Mouse (Mus musculus) CH12.LX (cell line): ENCODE data around the gene Lbhd1.

Source experiments
- CTCF ChIP-seq, 2 experiments: IDR thresholded peaks in 1 of 2; conservative IDR thresholded peaks in 1 of 2; 2 replicates each; pipeline ENCODE4 v1.5.1; 2011 to 2012; ENCODE audit warnings: low read depth in 2 of 2, low read length in 2 of 2, improper control_type of control experiment in 1 of 2, inconsistent platforms in 1 of 2, mild to moderate bottlenecking in 1 of 2, moderate library complexity in 1 of 2
- EP300 ChIP-seq: IDR thresholded peaks from 2 replicates; pipeline ENCODE4 v1.6.1; 2011; ENCODE audit warnings: low read length, improper control_type of control experiment
- JUN ChIP-seq: IDR thresholded peaks from 2 replicates; pipeline ENCODE4 v1.6.1; 2011; ENCODE audit warnings: low read depth, mild to moderate bottlenecking, low read length, improper control_type of control experiment, moderate library complexity; ENCODE audit not compliant: insufficient read depth
- MAFK ChIP-seq: IDR thresholded peaks from 2 replicates; pipeline ENCODE4 v1.6.1; 2011; ENCODE audit warnings: low read length, improper control_type of control experiment; ENCODE audit not compliant: insufficient replicate concordance
- MEF2A ChIP-seq: IDR thresholded peaks from 2 replicates; pipeline ENCODE4 v1.6.1; 2014; ENCODE audit warnings: low read depth, mild to moderate bottlenecking, inconsistent platforms, low read length, improper control_type of control experiment, borderline replicate concordance
- POLR2A ChIP-seq: IDR thresholded peaks from 2 replicates; pipeline ENCODE4 v1.6.1; 2011; ENCODE audit warnings: low read depth, mild to moderate bottlenecking, improper control_type of control experiment, low read length
- SIN3A ChIP-seq: IDR thresholded peaks from 2 replicates; pipeline ENCODE4 v1.6.1; 2012; ENCODE audit warnings: low read length, improper control_type of control experiment, inconsistent platforms
- ZMIZ1 ChIP-seq: IDR thresholded peaks from 2 replicates; pipeline ENCODE4 v1.6.1; 2012; ENCODE audit warnings: low read depth, mild to moderate bottlenecking, inconsistent platforms, low read length, improper control_type of control experiment

DNA sequence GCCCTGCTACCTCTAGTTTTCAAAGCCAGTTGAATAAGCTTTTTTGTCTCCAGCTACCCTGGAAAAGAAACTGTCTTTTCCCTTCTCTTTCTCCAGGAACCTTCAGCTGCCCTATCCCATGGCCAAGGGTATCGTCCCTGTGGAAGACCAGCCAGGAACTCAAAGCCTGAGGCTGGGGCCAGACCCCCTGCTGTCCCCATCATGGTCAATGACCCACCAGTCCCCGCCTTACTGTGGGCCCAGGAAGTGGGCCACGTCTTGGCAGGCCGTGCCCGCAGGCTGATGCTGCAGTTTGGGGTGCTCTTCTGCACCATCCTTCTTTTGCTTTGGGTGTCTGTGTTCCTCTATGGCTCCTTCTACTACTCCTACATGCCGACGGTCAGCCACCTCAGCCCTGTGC is 42.5 kb upstream of the Lbhd1 start:
- no peak for TF ChIP-seq EP300
- no peak for TF ChIP-seq ZMIZ1
- TF ChIP-seq SIN3A: no peak
- no peak for TF ChIP-seq POLR2A
- TF ChIP-seq CTCF (conservative IDR thresholded peaks at IDR 0.05 in 1 of 2, IDR thresholded peaks at IDR 0.05 in 1 of 2; ENCODE audit: low read depth in 2 of 2, low read length in 2 of 2): no peak
- no peak for TF ChIP-seq MEF2A
- no peak for TF ChIP-seq JUN
- no peak for TF ChIP-seq MAFK
